Mouse (Mus musculus) MEL (cell line): Measurements from ENCODE around the gene Tmem50b. TPM values are rescaled to one million over a fixed set of nuclear protein-coding genes. Genes with fewer than 3 reads are reported as not detected.

Source experiments
- DNase-seq: peaks from one replicate; pipeline ENCODE4 v3.0.0; 2011; ENCODE audit warnings: low read depth, low spot score
- H3K27ac ChIP-seq: 2 replicates; pipeline ENCODE4 v1.5.1; 2012; ENCODE audit warnings: low read depth, mild to moderate bottlenecking, control low read depth, low read length, moderate library complexity; ENCODE audit not compliant: control insufficient read depth
- H3K27me3 ChIP-seq, 2 experiments: fragments of 150-350 bp in 1 of 2; sonication (generic) in 1 of 2; 2 replicates each; pipeline ENCODE4 v1.6.1; 2012; ENCODE audit warnings: low read length in 2 of 2, mild to moderate bottlenecking in 2 of 2, improper control_type of control experiment in 1 of 2, moderate library complexity in 1 of 2; ENCODE audit not compliant: insufficient read depth in 2 of 2, control insufficient read depth in 1 of 2
- H3K36me3 ChIP-seq, 2 experiments: 2 replicates each; pipeline ENCODE4 v1.6.1; 2012 to 2014; ENCODE audit warnings: low read length in 2 of 2, improper control_type of control experiment in 1 of 2, inconsistent platforms in 1 of 2, mild to moderate bottlenecking in 1 of 2; ENCODE audit not compliant: insufficient read depth in 2 of 2, control insufficient read depth in 1 of 2
- H3K4me1 ChIP-seq, 2 experiments: fragments of 150-350 bp in 1 of 2; sonication (generic) in 1 of 2; 2 replicates each; pipeline ENCODE4 v1.6.1; 2012; ENCODE audit warnings: low read length in 2 of 2, improper control_type of control experiment in 1 of 2, mild to moderate bottlenecking in 1 of 2; ENCODE audit not compliant: insufficient read depth in 2 of 2, control insufficient read depth in 1 of 2
- H3K4me3 ChIP-seq, 2 experiments: fragments of 150-350 bp in 1 of 2; sonication (generic) in 1 of 2; 2 replicates each; pipeline ENCODE4 v1.5.1; 2012; ENCODE audit warnings: low read depth in 2 of 2, low read length in 2 of 2, mild to moderate bottlenecking in 2 of 2, moderate library complexity in 2 of 2, control low read depth in 1 of 2, improper control_type of control experiment in 1 of 2; ENCODE audit not compliant: control insufficient read depth in 1 of 2, insufficient read depth in 1 of 2
- H3K79me2 ChIP-seq: 2 replicates; pipeline ENCODE4 v1.6.1; 2012; ENCODE audit warnings: mild to moderate bottlenecking, low read length, moderate library complexity; ENCODE audit not compliant: control insufficient read depth, poor library complexity, insufficient read depth
- H3K9ac ChIP-seq: 2 replicates; pipeline ENCODE4 v1.6.1; 2012; ENCODE audit warnings: low read depth, mild to moderate bottlenecking, control low read depth, low read length, moderate library complexity; ENCODE audit not compliant: control insufficient read depth, poor library complexity, severe bottlenecking
- H3K9me3 ChIP-seq: fragments of 150-350 bp; sonication (generic); replicated peaks from 2 replicates; pipeline ENCODE4 v1.6.1; 2012; ENCODE audit warnings: mild to moderate bottlenecking, low read length, improper control_type of control experiment, moderate library complexity; ENCODE audit not compliant: insufficient read depth
- BHLHE40 ChIP-seq: IDR thresholded peaks from 2 replicates; pipeline ENCODE4 v1.6.1; 2012; ENCODE audit warnings: low read depth, mild to moderate bottlenecking, inconsistent platforms, low read length, improper control_type of control experiment, borderline replicate concordance
- CHD1 ChIP-seq: IDR thresholded peaks from 2 replicates; pipeline ENCODE4 v1.6.1; 2012; ENCODE audit warnings: low read depth, mild to moderate bottlenecking, inconsistent platforms, low read length, improper control_type of control experiment
- CHD2 ChIP-seq: IDR thresholded peaks from 2 replicates; pipeline ENCODE4 v1.6.1; 2011; ENCODE audit warnings: low read length, improper control_type of control experiment
- CTCF ChIP-seq, 3 experiments: IDR thresholded peaks in 2 of 3; conservative IDR thresholded peaks in 1 of 3; 2 replicates each; pipeline ENCODE4 v1.5.1; 2011 to 2012; ENCODE audit warnings: low read length in 3 of 3, low read depth in 2 of 3, mild to moderate bottlenecking in 2 of 3, improper control_type of control experiment in 1 of 3, inconsistent platforms in 1 of 3, mixed read lengths in 1 of 3, moderate library complexity in 1 of 3; ENCODE audit not compliant: control insufficient read depth in 1 of 3, insufficient read depth in 1 of 3, poor library complexity in 1 of 3, severe bottlenecking in 1 of 3
- E2F4 ChIP-seq: IDR thresholded peaks from 2 replicates; pipeline ENCODE4 v1.6.1; 2011; ENCODE audit warnings: low read depth, low read length, improper control_type of control experiment, borderline replicate concordance
- ELF1 ChIP-seq: IDR thresholded peaks from 2 replicates; pipeline ENCODE4 v1.6.1; 2014; ENCODE audit warnings: low read depth, mild to moderate bottlenecking, inconsistent platforms, low read length, improper control_type of control experiment, moderate library complexity
- EP300 ChIP-seq, 2 experiments: IDR thresholded peaks; 2 replicates each; pipeline ENCODE4 v1.6.1; 2011; ENCODE audit warnings: improper control_type of control experiment in 2 of 2, low read length in 2 of 2, low read depth in 1 of 2, mild to moderate bottlenecking in 1 of 2
- ETS1 ChIP-seq: IDR thresholded peaks from 2 replicates; pipeline ENCODE4 v1.6.1; 2012; ENCODE audit warnings: low read depth, mild to moderate bottlenecking, inconsistent platforms, low read length, improper control_type of control experiment, moderate library complexity
- GABPA ChIP-seq: IDR thresholded peaks from 2 replicates; pipeline ENCODE4 v1.6.1; 2012; ENCODE audit warnings: low read depth, mild to moderate bottlenecking, inconsistent platforms, low read length, improper control_type of control experiment, moderate library complexity
- GATA1 ChIP-seq: IDR thresholded peaks from 2 replicates; pipeline ENCODE4 v1.6.1; 2011; ENCODE audit warnings: low read depth, low read length, improper control_type of control experiment
- HCFC1 ChIP-seq: IDR thresholded peaks from 2 replicates; pipeline ENCODE4 v1.6.1; 2012; ENCODE audit warnings: low read depth, mild to moderate bottlenecking, inconsistent platforms, low read length, improper control_type of control experiment, moderate library complexity
- JUND ChIP-seq: IDR thresholded peaks from 2 replicates; pipeline ENCODE4 v1.6.1; 2011; ENCODE audit warnings: low read depth, mild to moderate bottlenecking, improper control_type of control experiment, low read length
- KAT2A ChIP-seq: conservative IDR thresholded peaks from 2 replicates; pipeline ENCODE4 v1.6.1; 2012; ENCODE audit warnings: low read depth, low read length, improper control_type of control experiment, inconsistent platforms
- MAFK ChIP-seq: IDR thresholded peaks from 2 replicates; pipeline ENCODE4 v1.6.1; 2011; ENCODE audit warnings: low read depth, mild to moderate bottlenecking, low read length, improper control_type of control experiment, borderline replicate concordance
- MEF2A ChIP-seq: IDR thresholded peaks from 2 replicates; pipeline ENCODE4 v1.6.1; 2014; ENCODE audit warnings: low read depth, mild to moderate bottlenecking, inconsistent platforms, low read length, improper control_type of control experiment; ENCODE audit not compliant: poor library complexity, insufficient replicate concordance, severe bottlenecking; ENCODE audit errors: extremely low read depth
- MXI1 ChIP-seq: IDR thresholded peaks from 2 replicates; pipeline ENCODE4 v1.6.1; 2011; ENCODE audit warnings: mild to moderate bottlenecking, low read depth, low read length, improper control_type of control experiment
- MYB ChIP-seq: IDR thresholded peaks from 2 replicates; pipeline ENCODE4 v1.6.1; 2011; ENCODE audit warnings: mild to moderate bottlenecking, low read depth, low read length, improper control_type of control experiment
- MYC ChIP-seq: IDR thresholded peaks from 2 replicates; pipeline ENCODE4 v1.6.1; 2011; ENCODE audit warnings: low read depth, mild to moderate bottlenecking, low read length, improper control_type of control experiment, moderate library complexity
- NELFE ChIP-seq: IDR thresholded peaks from 2 replicates; pipeline ENCODE4 v1.6.1; 2011; ENCODE audit warnings: low read depth, low read length, improper control_type of control experiment
- NRF1 ChIP-seq: IDR thresholded peaks from 2 replicates; pipeline ENCODE4 v1.6.1; 2014; ENCODE audit warnings: low read depth, mild to moderate bottlenecking, inconsistent platforms, low read length, improper control_type of control experiment, moderate library complexity; ENCODE audit not compliant: poor library complexity, insufficient read depth, severe bottlenecking
- POLR2A ChIP-seq, 2 experiments: IDR thresholded peaks; 2 replicates each; pipeline ENCODE4 v1.6.1; 2011 to 2012; ENCODE audit warnings: low read length in 2 of 2, mild to moderate bottlenecking in 2 of 2, control low read depth in 1 of 2, improper control_type of control experiment in 1 of 2, low read depth in 1 of 2, moderate library complexity in 1 of 2; ENCODE audit not compliant: control insufficient read depth in 1 of 2, insufficient read depth in 1 of 2, poor library complexity in 1 of 2
- POLR2AphosphoS2 ChIP-seq: IDR thresholded peaks from 2 replicates; pipeline ENCODE4 v1.6.1; 2011; ENCODE audit warnings: low read length, improper control_type of control experiment
- POLR2AphosphoS5 ChIP-seq: IDR thresholded peaks from 2 replicates; pipeline ENCODE4 v1.6.1; 2012; ENCODE audit warnings: low read depth, borderline replicate concordance, mild to moderate bottlenecking, inconsistent platforms, low read length, moderate library complexity, mixed read lengths
- RCOR1 ChIP-seq: IDR thresholded peaks from 2 replicates; pipeline ENCODE4 v1.6.1; 2012; ENCODE audit warnings: low read depth, mild to moderate bottlenecking, inconsistent platforms, low read length, improper control_type of control experiment
- SIN3A ChIP-seq: IDR thresholded peaks from 2 replicates; pipeline ENCODE4 v1.6.1; 2012; ENCODE audit warnings: low read length, improper control_type of control experiment, inconsistent platforms
- SMC3 ChIP-seq: IDR thresholded peaks from 2 replicates; pipeline ENCODE4 v1.6.1; 2011; ENCODE audit warnings: low read depth, low read length, improper control_type of control experiment
- TCF12 ChIP-seq: IDR thresholded peaks from 2 replicates; pipeline ENCODE4 v1.6.1; 2014; ENCODE audit warnings: low read depth, mild to moderate bottlenecking, inconsistent platforms, low read length, improper control_type of control experiment, moderate library complexity
- UBTF ChIP-seq: IDR thresholded peaks from 2 replicates; pipeline ENCODE4 v1.6.1; 2012; ENCODE audit warnings: low read depth, mild to moderate bottlenecking, inconsistent platforms, low read length, improper control_type of control experiment, moderate library complexity, borderline replicate concordance; ENCODE audit not compliant: insufficient read depth
- USF1 ChIP-seq: IDR thresholded peaks from 2 replicates; pipeline ENCODE4 v1.6.1; 2014; ENCODE audit warnings: low read depth, mild to moderate bottlenecking, inconsistent platforms, low read length, improper control_type of control experiment, moderate library complexity
- USF2 ChIP-seq, 2 experiments: IDR thresholded peaks; 2 replicates each; pipeline ENCODE4 v1.6.1; 2011 to 2012; ENCODE audit warnings: improper control_type of control experiment in 2 of 2, low read length in 2 of 2, borderline replicate concordance in 1 of 2, inconsistent platforms in 1 of 2, low read depth in 1 of 2, mild to moderate bottlenecking in 1 of 2; ENCODE audit not compliant: insufficient read depth in 1 of 2
- ZC3H11A ChIP-seq: IDR thresholded peaks from 2 replicates; pipeline ENCODE4 v1.6.1; 2012; ENCODE audit warnings: low read depth, mild to moderate bottlenecking, inconsistent platforms, low read length, improper control_type of control experiment
- ZMIZ1 ChIP-seq: IDR thresholded peaks from 2 replicates; pipeline ENCODE4 v1.6.1; 2012; ENCODE audit warnings: low read depth, mild to moderate bottlenecking, inconsistent platforms, low read length, improper control_type of control experiment, moderate library complexity
- ZNF384 ChIP-seq: IDR thresholded peaks from 2 replicates; pipeline ENCODE4 v1.6.1; 2012; ENCODE audit warnings: low read depth, mild to moderate bottlenecking, inconsistent platforms, low read length, improper control_type of control experiment
- polyA plus RNA-seq, 2 experiments: library from polyadenylated mRNA; stranded (reverse) in 1 of 2; unstranded in 1 of 2; fragments of >175 nt in 1 of 2; fragments of >200 nt in 1 of 2; gene quantifications; 2 replicates each; pipeline versions ENCODE4 v1.2.1 to v1.2.4; 2012; ENCODE audit warnings: low replicate concordance in 2 of 2, low read depth in 1 of 2; ENCODE audit not compliant: insufficient read length in 2 of 2, insufficient read depth in 1 of 2, missing spikeins in 1 of 2
- total RNA-seq: library from RNA; depleted of rRNA; stranded (reverse); fragments of 300-350 nt; gene quantifications from 2 replicates; pipeline ENCODE4 v1.2.3, GENCODE M21; 2012

The Tmem50b gene
- total and polyA plus RNA-seq, 3 experiments = 2.9 to 9.5 TPM; not detected in 1

DNA sequence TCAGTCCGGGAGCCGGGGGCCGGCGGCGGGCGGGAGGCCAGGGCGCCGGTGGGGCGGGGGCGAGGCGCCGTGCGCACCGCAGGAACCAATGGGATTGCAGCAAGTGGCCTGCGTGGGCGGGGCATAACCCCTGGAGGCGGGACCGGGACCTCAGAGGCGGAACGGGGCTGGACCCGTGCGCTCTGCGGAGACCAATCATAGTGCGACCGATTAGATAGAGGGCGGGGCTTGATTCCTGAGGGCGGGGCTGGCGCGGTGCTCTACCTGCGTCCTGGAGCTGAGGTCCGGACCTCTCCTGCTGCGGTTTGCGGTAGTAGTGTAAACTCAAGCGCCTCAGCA is at the start of gene Tmem50b (continued):
- no peak for TF ChIP-seq NELFE
- TF ChIP-seq GABPA = no peak

GRCm38 (mm10) chr16:91646681-91647419 is 49.2 kb upstream of the Tmem50b start, which contains the start of gene Gart:
Gene Gart (minus strand): TSS chr16:91646952.
- DNase-seq = peak; percentile 94
- peak within 1 kb of the TSS; percentile 100 for H3K9ac ChIP-seq
- peaks cover 80% of the 10 kb centered on the region for H3K79me2 ChIP-seq
- H3K27ac ChIP-seq = peak within 1 kb of the TSS; percentile 97
- H3K36me3 ChIP-seq = peaks cover 12 to 35% of the 10 kb centered on the region in 2 experiments
- peaks cover 5 to 11% of the 10 kb centered on the region in 2 experiments; a peak in 3 of 4 replicates for H3K4me1 ChIP-seq
- no peaks in the 10 kb centered on the region for H3K27me3 ChIP-seq
- peak within 1 kb of the TSS; percentile 95 to 99 for H3K4me3 ChIP-seq
- no peaks in the 10 kb centered on the region for H3K9me3 ChIP-seq
- TF ChIP-seq USF1 = peak; percentile 44; the same call in 1 of the 2 replicates
- TF ChIP-seq JUND = no peak
- TF ChIP-seq POLR2A (IDR thresholded peaks at IDR 0.05; ENCODE audit: control insufficient read depth in 1 of 2, insufficient read depth in 1 of 2, low read depth in 1 of 2, low read length in 2 of 2, poor library complexity in 1 of 2) = peak; percentile 93 to 97
- peak; percentile 45 for TF ChIP-seq SIN3A
- peak; percentile 47 for TF ChIP-seq TCF12
- TF ChIP-seq ZMIZ1 = peak; percentile 92
- TF ChIP-seq UBTF = no peak
- TF ChIP-seq MYC = peak; percentile 91
- no peak for TF ChIP-seq EP300 (IDR thresholded peaks at IDR 0.05; ENCODE audit: low read depth in 1 of 2, low read length in 2 of 2)
- no peak for TF ChIP-seq NRF1
- TF ChIP-seq ZC3H11A = no peak
- TF ChIP-seq GABPA = no peak
- TF ChIP-seq CHD1 = 0 out of 2 replicates have a peak, but pooled peaks have one; percentile 31
- TF ChIP-seq SMC3 = no peak
- TF ChIP-seq CTCF (IDR thresholded peaks at IDR 0.05 in 2 of 3, conservative IDR thresholded peaks at IDR 0.05 in 1 of 3; ENCODE audit: control insufficient read depth in 1 of 3, insufficient read depth in 1 of 3, low read depth in 2 of 3, low read length in 3 of 3, poor library complexity in 1 of 3, severe bottlenecking in 1 of 3) = no peak
- no peak for TF ChIP-seq MAFK
- TF ChIP-seq POLR2AphosphoS5 = no peak
- peak; percentile 69 for TF ChIP-seq HCFC1
- TF ChIP-seq RCOR1 = no peak
- TF ChIP-seq NELFE = peak; percentile 90
- TF ChIP-seq MYB = no peak
- TF ChIP-seq E2F4 = no peak
- no peak for TF ChIP-seq CHD2
- TF ChIP-seq MEF2A = no peak
- peak; percentile 30; the same call in 1 of the 2 replicates for TF ChIP-seq ELF1
- no peak for TF ChIP-seq ZNF384
- TF ChIP-seq BHLHE40 = no peak
- TF ChIP-seq KAT2A = no peak; the same call in 1 of the 2 replicates
- TF ChIP-seq MXI1 = peak; percentile 64; the same call in 1 of the 2 replicates
- peak; percentile 92 for TF ChIP-seq POLR2AphosphoS2
- TF ChIP-seq ETS1 = 0 out of 2 replicates have a peak, but pooled peaks have one; percentile 46
- TF ChIP-seq GATA1 = no peak
- no peak for TF ChIP-seq USF2 (IDR thresholded peaks at IDR 0.05; ENCODE audit: borderline replicate concordance in 1 of 2, insufficient read depth in 1 of 2, low read depth in 1 of 2, low read length in 2 of 2)
